Mouse (Mus musculus) heart, embryonic 10.5 days (tissue): ENCODE results near the gene Gm29423. TPM values are rescaled to one million over a fixed set of nuclear protein-coding genes. Genes with fewer than 3 reads are reported as not detected.
"Not testable (repeated sequence)": the region's sequence is repeated elsewhere in the genome, so short reads cannot be mapped to it uniquely, and the experiment has no call there.

Experiments
- DNase-seq: peaks from one replicate; pipeline ENCODE4 v3.0.0-alpha.2; 2017; ENCODE audit warnings: low spot score
- H3K27ac ChIP-seq: fragments of 300-500 bp; sonication (generic); 2 replicates; pipeline ENCODE4 v1.5.1; 2016; ENCODE audit warnings: mild to moderate bottlenecking
- H3K27me3 ChIP-seq: fragments of 300-500 bp; sonication (generic); 2 replicates; pipeline ENCODE4 v1.6.1; 2016; ENCODE audit warnings: mild to moderate bottlenecking; ENCODE audit not compliant: poor library complexity, insufficient read depth, severe bottlenecking
- H3K36me3 ChIP-seq: fragments of 300-500 bp; sonication (generic); 2 replicates; pipeline ENCODE4 v1.6.1; 2016; ENCODE audit warnings: mild to moderate bottlenecking, moderate library complexity
- H3K4me1 ChIP-seq: fragments of 300-500 bp; sonication (generic); 2 replicates; pipeline ENCODE4 v1.6.1; 2016; ENCODE audit warnings: mild to moderate bottlenecking
- H3K4me3 ChIP-seq: fragments of 300-500 bp; sonication (generic); 2 replicates; pipeline ENCODE4 v1.5.1; 2016; ENCODE audit warnings: mild to moderate bottlenecking, moderate library complexity
- H3K9me3 ChIP-seq: fragments of 300-500 bp; sonication (generic); 2 replicates; pipeline ENCODE4 v1.6.1; 2016; ENCODE audit warnings: mild to moderate bottlenecking, moderate library complexity
- WGBS: fragments of 180-500 bp; shearing (Covaris S2); methylation state at CpG from one replicate; pipeline ENCODE4 v1.1.7; 2016; 5-methylcytosine and 5-hydroxymethylcytosine counted together
- polyA plus RNA-seq: library from polyadenylated mRNA; unstranded; fragments of >200 nt; fragmentation: Nextera tagmentation; extraction: Ambion mirVana; gene quantifications from 2 replicates; pipeline ENCODE4 v1.2.1, GENCODE M21; 2016

Gm29423 gene
- polyA plus RNA-seq = not detected in 2 replicates

GRCm38 (mm10) chrY:70303187-70303586 lies at the start of gene Gm29423, which contains the start of gene Gm29644:
Gene Gm29423, minus strand, starts transcription at chrY:70303287.
Gene Gm29644, minus strand, starts transcription at chrY:70303343.
- H3K27ac ChIP-seq, H3K4me3 ChIP-seq, H3K36me3 ChIP-seq, DNase-seq, H3K27me3 ChIP-seq, H3K4me1 ChIP-seq, H3K9me3 ChIP-seq: not testable (repeated sequence)
- WGBS = no CpG with 5 or more reads among the region's 2 CpGs

- not testable (repeated sequence) for DNase-seq, H3K4me1 ChIP-seq, H3K4me3 ChIP-seq, H3K9me3 ChIP-seq, H3K36me3 ChIP-seq, H3K27me3 ChIP-seq, H3K27ac ChIP-seq
- WGBS = no CpG with 5 or more reads among the region's 4 CpGs
Observed at GRCm38 (mm10) chrY:70273542-70273941, 29.5 kb downstream of the Gm29423 start, which contains the start of gene Gm21118. Gene Gm21118, minus strand, starts transcription at chrY:70273642.

Other genes with a start within 250 kb of the Gm29423 start
- not detected in 2 replicates for gene Gm21118, start 29.6 kb downstream of the Gm29423 start, polyA plus RNA-seq
- not detected in 2 replicates for gene Gm29644, start 56 bp upstream of the Gm29423 start, polyA plus RNA-seq
- gene Gm20888, start 138.6 kb upstream of the Gm29423 start, polyA plus RNA-seq = not detected in 2 replicates